Mouse (Mus musculus) liver, embryonic 14.5 days (tissue): ENCODE data around the gene Myh7b. TPM values are rescaled to one million over a fixed set of nuclear protein-coding genes. Genes with fewer than 3 reads are reported as not detected.

Source experiments
- ATAC-seq: fragments of 200-750 bp; cut with Nextera tagmentation; 2 replicates; pipeline ENCODE4 v1.8.0; 2017; ENCODE audit warnings: moderate number of reproducible peaks, mild to moderate bottlenecking, moderate library complexity; ENCODE audit not compliant: insufficient read depth
- DNase-seq, 3 experiments: peaks; one replicate each; pipeline ENCODE4 v3.0.0-alpha.2; 2012 to 2013; ENCODE audit warnings: low read depth in 3 of 3, low spot score in 3 of 3
- H3K27ac ChIP-seq: fragments of 300-500 bp; sonication (generic); 2 replicates; pipeline ENCODE4 v1.5.1; 2014; ENCODE audit warnings: moderate library complexity, mild to moderate bottlenecking, control low read depth, inconsistent platforms
- H3K27me3 ChIP-seq: fragments of 300-500 bp; sonication (generic); 2 replicates; pipeline ENCODE4 v1.6.1; 2014; ENCODE audit warnings: mild to moderate bottlenecking, low read length, moderate library complexity; ENCODE audit not compliant: control insufficient read depth, insufficient read depth
- H3K36me3 ChIP-seq: fragments of 300-500 bp; sonication (generic); replicated peaks from 2 replicates; pipeline ENCODE4 v1.6.1; 2014; ENCODE audit warnings: low read depth; ENCODE audit not compliant: control insufficient read depth, insufficient read depth
- H3K4me1 ChIP-seq, 2 experiments: fragments of 200-500 bp in 1 of 2; fragments of 300-500 bp in 1 of 2; sonication (generic) in 1 of 2; replicated peaks; 2 replicates each; pipeline ENCODE4 v1.6.1; 2012 to 2014; ENCODE audit warnings: antibody characterized with exemption in 1 of 2, inconsistent platforms in 1 of 2, low read length in 1 of 2; ENCODE audit not compliant: control insufficient read depth in 2 of 2, insufficient read depth in 2 of 2
- H3K4me2 ChIP-seq: fragments of 300-500 bp; sonication (generic); 2 replicates; pipeline ENCODE4 v1.6.1; 2014; ENCODE audit warnings: low read depth, mild to moderate bottlenecking, control low read depth, moderate library complexity
- H3K4me3 ChIP-seq, 2 experiments: fragments of 200-500 bp in 1 of 2; fragments of 300-500 bp in 1 of 2; sonication (generic) in 1 of 2; 2 replicates each; pipeline ENCODE4 v1.5.1; 2012 to 2014; ENCODE audit warnings: low read depth in 2 of 2, low read length in 2 of 2, mild to moderate bottlenecking in 2 of 2, control low read depth in 1 of 2, inconsistent platforms in 1 of 2, moderate library complexity in 1 of 2; ENCODE audit not compliant: insufficient read depth in 1 of 2
- H3K9ac ChIP-seq: fragments of 300-500 bp; sonication (generic); replicated peaks from 2 replicates; pipeline ENCODE4 v1.6.1; 2014; ENCODE audit warnings: mild to moderate bottlenecking, control low read depth, moderate library complexity
- H3K9me3 ChIP-seq: fragments of 300-500 bp; sonication (generic); 2 replicates; pipeline ENCODE4 v1.6.1; 2016; ENCODE audit warnings: low read length, mixed read lengths; ENCODE audit not compliant: control insufficient read depth
- CTCF ChIP-seq: IDR thresholded peaks from 2 replicates; pipeline ENCODE4 v1.5.1; 2016; ENCODE audit warnings: antibody characterized with exemption, low read depth, control low read depth
- EP300 ChIP-seq: IDR thresholded peaks from 2 replicates; pipeline ENCODE4 v1.6.1; 2016; ENCODE audit warnings: antibody characterized with exemption, low read depth
- WGBS: fragments of 180-500 bp; shearing (Covaris S2); extraction: QIAGEN DNeasy Blood & Tissue Kit; methylation state at CpG from one replicate; pipeline ENCODE4 v1.1.7; 2014; ENCODE audit not compliant: insufficient replicate concordance; 5-methylcytosine and 5-hydroxymethylcytosine counted together
- polyA plus RNA-seq, 2 experiments: library from polyadenylated mRNA; depleted of rRNA in 1 of 2; stranded (reverse) in 1 of 2; unstranded in 1 of 2; fragments of >200 nt; fragmentation: Nextera tagmentation in 1 of 2; extraction: Ambion mirVana in 1 of 2; gene quantifications; 2 replicates each; pipeline versions ENCODE4 v1.2.1 to v1.2.3; 2012 to 2014

The Myh7b gene
- polyA plus RNA-seq, 2 experiments: 1.6 to 3.0 TPM

- Histone ChIP-seq H3K27ac (no peak overlapping the region), H3K4me1 (no peaks in the 10 kb centered on the region), H3K9ac (no peak overlapping the region), H3K4me2 (no peak overlapping the region), H3K4me3 (no peak overlapping the region), H3K9me3 (no peaks in the 10 kb centered on the region), H3K27me3 (no peaks in the 10 kb centered on the region), H3K36me3 (peaks cover 18% of the 10 kb centered on the region)
- DNase-seq (no peak), ATAC-seq (no peak)
- 74% methylated on average over 6 of the region's 6 CpGs for WGBS
- no peak for TF ChIP-seq EP300
- TF ChIP-seq CTCF: no peak
Observed at GRCm38 (mm10) chr2:155663910-155664460, 53.0 kb downstream of the Myh7b start.

GRCm38 (mm10) chr2:155667881-155668280 lies 56.9 kb downstream of the Myh7b start:
- Histone ChIP-seq H3K4me1 (no peaks in the 10 kb centered on the region), H3K4me3 (no peak overlapping the region), H3K9ac (no peak overlapping the region), H3K27me3 (no peaks in the 10 kb centered on the region), H3K27ac (no peak overlapping the region), H3K9me3 (no peaks in the 10 kb centered on the region), H3K36me3 (peaks cover 19% of the 10 kb centered on the region), H3K4me2 (no peak overlapping the region)
- ATAC-seq (no peak), DNase-seq (no peak)
- TF ChIP-seq CTCF (no peak), EP300 (no peak)
- WGBS: 83% methylated on average over 8 of the region's 8 CpGs

- no peak for ATAC-seq
- no peak overlapping the region for H3K4me3 ChIP-seq
- H3K9me3 ChIP-seq: no peaks in the 10 kb centered on the region
- H3K4me2 ChIP-seq: no peak overlapping the region
- no peak overlapping the region for H3K9ac ChIP-seq
- H3K4me1 ChIP-seq: no peaks in the 10 kb centered on the region
- H3K27ac ChIP-seq: no peak overlapping the region
- 71% methylated on average over 4 of the region's 4 CpGs for WGBS
- H3K27me3 ChIP-seq: no peaks in the 10 kb centered on the region
- H3K36me3 ChIP-seq: peaks cover 18% of the 10 kb centered on the region
- TF ChIP-seq CTCF (peak; percentile 68), EP300 (no peak)
- DNase-seq: peak in 2 of 3 experiments; percentile 6 to 15
Observed at GRCm38 (mm10) chr2:155668461-155668860, 57.4 kb downstream of the Myh7b start.

GRCm38 (mm10) chr2:155671236-155671635 lies 60.2 kb downstream of the Myh7b start:
- Histone ChIP-seq H3K27me3 (no peaks in the 10 kb centered on the region), H3K36me3 (peaks cover 10% of the 10 kb centered on the region), H3K9me3 (no peaks in the 10 kb centered on the region), H3K4me1 (no peaks in the 10 kb centered on the region), H3K4me3 (no peak overlapping the region), H3K27ac (no peak overlapping the region), H3K4me2 (no peak overlapping the region), H3K9ac (no peak overlapping the region; the same call in 1 of the 2 replicates)
- ATAC-seq (no peak), DNase-seq (no peak)
- TF ChIP-seq CTCF (no peak), EP300 (no peak)
- 84% methylated on average over 4 of the region's 4 CpGs for WGBS

- no peak for ATAC-seq
- Histone ChIP-seq H3K36me3 (peaks cover 10% of the 10 kb centered on the region), H3K9me3 (no peaks in the 10 kb centered on the region), H3K27me3 (no peaks in the 10 kb centered on the region), H3K4me3 (no peak overlapping the region), H3K4me1 (no peaks in the 10 kb centered on the region), H3K4me2 (no peak overlapping the region), H3K27ac (no peak overlapping the region), H3K9ac (no peak overlapping the region)
- 14% methylated on average over 2 of the region's 2 CpGs for WGBS
- DNase-seq: peak; percentile 41 to 59 (median 47)
- TF ChIP-seq EP300 (no peak), CTCF (peak; percentile 75)
Observed at GRCm38 (mm10) chr2:155673546-155673945, 62.5 kb downstream of the Myh7b start.
